Mouse (Mus musculus) neural tube, embryonic 13.5 days (tissue): ENCODE results near the gene Agpat1. TPM values are rescaled to one million over a fixed set of nuclear protein-coding genes. Genes with fewer than 3 reads are reported as not detected.

Experiments
- ATAC-seq: fragments of 200-750 bp; cut with Nextera tagmentation; 2 replicates; pipeline ENCODE4 v1.8.0; 2017; ENCODE audit warnings: low read depth, mild to moderate bottlenecking, moderate TSS enrichment, moderate library complexity
- H3K27ac ChIP-seq: fragments of 300-500 bp; sonication (generic); replicated peaks from 2 replicates; pipeline ENCODE4 v1.5.1; 2015; ENCODE audit warnings: moderate library complexity, mild to moderate bottlenecking, inconsistent platforms
- H3K27me3 ChIP-seq: fragments of 300-500 bp; sonication (generic); 2 replicates; pipeline ENCODE4 v1.6.1; 2015; ENCODE audit warnings: mild to moderate bottlenecking, inconsistent platforms
- H3K36me3 ChIP-seq: fragments of 300-500 bp; sonication (generic); 2 replicates; pipeline ENCODE4 v1.6.1; 2015; ENCODE audit warnings: mild to moderate bottlenecking, inconsistent platforms
- H3K4me1 ChIP-seq: fragments of 300-500 bp; sonication (generic); replicated peaks from 2 replicates; pipeline ENCODE4 v1.6.1; 2015; ENCODE audit warnings: inconsistent platforms
- H3K4me2 ChIP-seq: fragments of 300-500 bp; sonication (generic); 2 replicates; pipeline ENCODE4 v1.6.1; 2015; ENCODE audit warnings: inconsistent platforms, mild to moderate bottlenecking, moderate library complexity
- H3K4me3 ChIP-seq: fragments of 300-500 bp; sonication (generic); 2 replicates; pipeline ENCODE4 v1.5.1; 2015; ENCODE audit warnings: mild to moderate bottlenecking, inconsistent platforms
- H3K9ac ChIP-seq: fragments of 300-500 bp; sonication (generic); 2 replicates; pipeline ENCODE4 v1.6.1; 2015; ENCODE audit warnings: moderate library complexity, mild to moderate bottlenecking, inconsistent platforms
- H3K9me3 ChIP-seq: fragments of 300-500 bp; sonication (generic); 2 replicates; pipeline ENCODE4 v1.6.1; 2016; ENCODE audit warnings: inconsistent platforms
- WGBS: fragments of 180-500 bp; shearing (Covaris S2); methylation state at CpG from one replicate; pipeline ENCODE4 v1.1.7; 2015; 5-methylcytosine and 5-hydroxymethylcytosine counted together
- polyA plus RNA-seq: library from polyadenylated mRNA; unstranded; fragments of >200 nt; fragmentation: Nextera tagmentation; extraction: Ambion mirVana; gene quantifications from 2 replicates; pipeline ENCODE4 v1.2.1, GENCODE M21; 2015

Gene Agpat1
- polyA plus RNA-seq, 1 experiment from 2014 or later = 99.6 TPM

- no peaks in the 10 kb centered on the region for H3K9me3 ChIP-seq
- no peak overlapping the region for H3K4me2 ChIP-seq
- 78% methylated on average over 13 of the region's 13 CpGs for WGBS
- H3K4me3 ChIP-seq = no peak overlapping the region
- H3K36me3 ChIP-seq = no peaks in the 10 kb centered on the region
- H3K27me3 ChIP-seq = no peaks in the 10 kb centered on the region
- H3K4me1 ChIP-seq = peaks cover 8% of the 10 kb centered on the region
- no peak overlapping the region for H3K9ac ChIP-seq
- ATAC-seq = no peak
- H3K27ac ChIP-seq = no peak overlapping the region
These were observed 35.6 kb upstream of the Agpat1 start for GRCm38 (mm10) chr17:34568421-34568820.

- no peaks in the 10 kb centered on the region for H3K27me3 ChIP-seq
- WGBS = 73% methylated on average over 4 of the region's 4 CpGs
- no peaks in the 10 kb centered on the region for H3K4me1 ChIP-seq
- no peak for ATAC-seq
- no peak overlapping the region for H3K4me3 ChIP-seq
- H3K27ac ChIP-seq = no peak overlapping the region
- no peak overlapping the region for H3K4me2 ChIP-seq
- H3K9me3 ChIP-seq = no peaks in the 10 kb centered on the region
- H3K36me3 ChIP-seq = no peaks in the 10 kb centered on the region
- no peak overlapping the region for H3K9ac ChIP-seq
These were observed 34.1 kb upstream of the Agpat1 start for GRCm38 (mm10) chr17:34569919-34570318.

- ATAC-seq = no peak
- H3K4me3 ChIP-seq = no peak overlapping the region
- H3K4me1 ChIP-seq = no peaks in the 10 kb centered on the region
- H3K27ac ChIP-seq = no peak overlapping the region
- no peak overlapping the region for H3K9ac ChIP-seq
- H3K36me3 ChIP-seq = no peaks in the 10 kb centered on the region
- 14% methylated on average over 5 of the region's 5 CpGs for WGBS
- H3K4me2 ChIP-seq = no peak overlapping the region
- H3K9me3 ChIP-seq = no peaks in the 10 kb centered on the region
- H3K27me3 ChIP-seq = no peaks in the 10 kb centered on the region
These were observed 32.2 kb upstream of the Agpat1 start for GRCm38 (mm10) chr17:34571875-34572274.

- H3K4me2 ChIP-seq = no peak overlapping the region
- H3K9ac ChIP-seq = no peak overlapping the region
- H3K4me1 ChIP-seq = no peaks in the 10 kb centered on the region
- no peak overlapping the region for H3K4me3 ChIP-seq
- 14% methylated on average over 15 of the region's 15 CpGs for WGBS
- no peak for ATAC-seq
- no peaks in the 10 kb centered on the region for H3K36me3 ChIP-seq
- no peak overlapping the region for H3K27ac ChIP-seq
- H3K27me3 ChIP-seq = no peaks in the 10 kb centered on the region
- no peaks in the 10 kb centered on the region for H3K9me3 ChIP-seq
These were observed 31.7 kb upstream of the Agpat1 start for GRCm38 (mm10) chr17:34572361-34572760.

- Histone ChIP-seq H3K4me3 (no peak overlapping the region), H3K4me1 (no peaks in the 10 kb centered on the region), H3K9me3 (no peaks in the 10 kb centered on the region), H3K4me2 (no peak overlapping the region), H3K9ac (no peak overlapping the region), H3K27ac (no peak overlapping the region), H3K27me3 (no peaks in the 10 kb centered on the region), H3K36me3 (no peaks in the 10 kb centered on the region)
- no peak for ATAC-seq
- 74% methylated on average over 5 of the region's 5 CpGs for WGBS
These were observed 27.5 kb upstream of the Agpat1 start for GRCm38 (mm10) chr17:34576577-34576976.

- H3K9ac ChIP-seq = no peak overlapping the region
- no peak overlapping the region for H3K27ac ChIP-seq
- H3K36me3 ChIP-seq = no peaks in the 10 kb centered on the region
- no peaks in the 10 kb centered on the region for H3K9me3 ChIP-seq
- no peaks in the 10 kb centered on the region for H3K4me1 ChIP-seq
- no peaks in the 10 kb centered on the region for H3K27me3 ChIP-seq
- no peak overlapping the region for H3K4me2 ChIP-seq
- no peak for ATAC-seq
- no peak overlapping the region for H3K4me3 ChIP-seq
- WGBS = 86% methylated on average over 3 of the region's 3 CpGs
These were observed 26.0 kb upstream of the Agpat1 start for GRCm38 (mm10) chr17:34578070-34578469.

- WGBS = 83% methylated on average over 12 of the region's 12 CpGs
- Histone ChIP-seq H3K9ac (no peak overlapping the region), H3K4me2 (no peak overlapping the region), H3K4me3 (no peak overlapping the region), H3K36me3 (no peaks in the 10 kb centered on the region), H3K9me3 (no peaks in the 10 kb centered on the region), H3K27me3 (no peaks in the 10 kb centered on the region), H3K27ac (no peak overlapping the region), H3K4me1 (peaks cover 16% of the 10 kb centered on the region)
- no peak for ATAC-seq
These were observed 21.5 kb upstream of the Agpat1 start for GRCm38 (mm10) chr17:34582528-34582927.

GRCm38 (mm10) chr17:34583397-34583796, 20.7 kb upstream of the Agpat1 start:
- ATAC-seq = no peak
- Histone ChIP-seq H3K9ac (no peak overlapping the region), H3K4me1 (peaks cover 23% of the 10 kb centered on the region), H3K27ac (no peak overlapping the region), H3K4me2 (no peak overlapping the region), H3K36me3 (no peaks in the 10 kb centered on the region), H3K9me3 (no peaks in the 10 kb centered on the region), H3K4me3 (no peak overlapping the region), H3K27me3 (no peaks in the 10 kb centered on the region)
- 70% methylated on average over 7 of the region's 7 CpGs for WGBS

- Histone ChIP-seq H3K9me3 (no peaks in the 10 kb centered on the region), H3K4me1 (peaks cover 27% of the 10 kb centered on the region), H3K27ac (no peak overlapping the region), H3K36me3 (no peaks in the 10 kb centered on the region), H3K27me3 (no peaks in the 10 kb centered on the region), H3K9ac (no peak overlapping the region), H3K4me3 (no peak overlapping the region), H3K4me2 (no peak overlapping the region)
- 91% methylated on average over 8 of the region's 8 CpGs for WGBS
- ATAC-seq = no peak
These were observed 20.2 kb upstream of the Agpat1 start for GRCm38 (mm10) chr17:34583819-34584218.

GRCm38 (mm10) chr17:34585121-34585520, 18.9 kb upstream of the Agpat1 start:
- ATAC-seq = no peak
- H3K27ac ChIP-seq = peak overlapping the region; percentile 98
- no peaks in the 10 kb centered on the region for H3K36me3 ChIP-seq
- no peak overlapping the region for H3K4me3 ChIP-seq
- no peaks in the 10 kb centered on the region for H3K9me3 ChIP-seq
- no peak overlapping the region for H3K9ac ChIP-seq
- H3K27me3 ChIP-seq = no peaks in the 10 kb centered on the region
- no peak overlapping the region for H3K4me2 ChIP-seq
- WGBS = 85% methylated on average over 8 of the region's 8 CpGs
- H3K4me1 ChIP-seq = peaks cover 40% of the 10 kb centered on the region

GRCm38 (mm10) chr17:34585877-34586771, 17.9 kb upstream of the Agpat1 start:
- H3K27ac ChIP-seq = peak overlapping the region; percentile 98
- H3K4me1 ChIP-seq = peaks cover 50% of the 10 kb centered on the region
- H3K9ac ChIP-seq = peak overlapping the region; percentile 90
- WGBS = 18% methylated on average over 32 of the region's 32 CpGs
- no peaks in the 10 kb centered on the region for H3K36me3 ChIP-seq
- peak overlapping the region; percentile 74 for H3K4me2 ChIP-seq
- ATAC-seq = peak; percentile 13
- H3K4me3 ChIP-seq = peak overlapping the region; percentile 64
- H3K9me3 ChIP-seq = no peaks in the 10 kb centered on the region
- H3K27me3 ChIP-seq = no peaks in the 10 kb centered on the region

GRCm38 (mm10) chr17:34586796-34587422, 17.2 kb upstream of the Agpat1 start:
- H3K4me3 ChIP-seq = peak overlapping the region; percentile 64
- H3K36me3 ChIP-seq = no peaks in the 10 kb centered on the region
- peak overlapping the region; percentile 98 for H3K27ac ChIP-seq
- peak overlapping the region; percentile 90 for H3K9ac ChIP-seq
- H3K4me2 ChIP-seq = peak overlapping the region; percentile 74
- under 1% methylated on average over 38 of the region's 38 CpGs for WGBS
- peak; percentile 76 for ATAC-seq
- no peaks in the 10 kb centered on the region for H3K27me3 ChIP-seq
- peaks cover 56% of the 10 kb centered on the region for H3K4me1 ChIP-seq
- H3K9me3 ChIP-seq = no peaks in the 10 kb centered on the region
